Mouse (Mus musculus) midbrain, embryonic 11.5 days (tissue): Measurements from ENCODE around the gene Bub3. TPM values are rescaled to one million over a fixed set of nuclear protein-coding genes. Genes with fewer than 3 reads are reported as not detected.

Experiments
- ATAC-seq: fragments of 200-750 bp; cut with Nextera tagmentation; 2 replicates; pipeline ENCODE4 v1.8.0; 2017; ENCODE audit warnings: moderate TSS enrichment, moderate library complexity; ENCODE audit not compliant: low FRiP score
- DNase-seq: peaks from one replicate; pipeline ENCODE4 v3.0.0; 2015; ENCODE audit warnings: low spot score; ENCODE audit errors: missing footprints
- H3K27ac ChIP-seq: fragments of 300-500 bp; sonication (generic); 2 replicates; pipeline ENCODE4 v1.5.1; 2014; ENCODE audit warnings: low read depth, low read length
- H3K27me3 ChIP-seq: fragments of 300-500 bp; sonication (generic); 2 replicates; pipeline ENCODE4 v1.6.1; 2014; ENCODE audit warnings: mild to moderate bottlenecking, low read length, moderate library complexity, mixed read lengths; ENCODE audit not compliant: control insufficient read depth, insufficient read depth
- H3K36me3 ChIP-seq: fragments of 300-500 bp; sonication (generic); 2 replicates; pipeline ENCODE4 v1.6.1; 2014; ENCODE audit warnings: mild to moderate bottlenecking, low read length, moderate library complexity, mixed read lengths; ENCODE audit not compliant: control insufficient read depth, insufficient read depth
- H3K4me1 ChIP-seq: fragments of 300-500 bp; sonication (generic); 2 replicates; pipeline ENCODE4 v1.6.1; 2014; ENCODE audit warnings: low read length; ENCODE audit not compliant: control insufficient read depth, insufficient read depth
- H3K4me2 ChIP-seq: fragments of 300-500 bp; sonication (generic); 2 replicates; pipeline ENCODE4 v1.6.1; 2014; ENCODE audit warnings: mild to moderate bottlenecking, moderate library complexity
- H3K4me3 ChIP-seq: fragments of 300-500 bp; sonication (generic); 2 replicates; pipeline ENCODE4 v1.5.1; 2014; ENCODE audit warnings: low read depth, low read length
- H3K9ac ChIP-seq: fragments of 300-500 bp; sonication (generic); 2 replicates; pipeline ENCODE4 v1.6.1; 2014; ENCODE audit warnings: low read length
- H3K9me3 ChIP-seq: fragments of 300-500 bp; sonication (generic); 2 replicates; pipeline ENCODE4 v1.6.1; 2016; ENCODE audit warnings: low read length; ENCODE audit not compliant: control insufficient read depth
- WGBS: fragments of 180-500 bp; shearing (Covaris S2); extraction: QIAGEN DNeasy Blood & Tissue Kit; methylation state at CpG from one replicate; pipeline ENCODE4 v1.1.7; 2014; 5-methylcytosine and 5-hydroxymethylcytosine counted together
- polyA plus RNA-seq: library from polyadenylated mRNA; unstranded; fragments of >200 nt; fragmentation: Nextera tagmentation; extraction: Ambion mirVana; gene quantifications from 2 replicates; pipeline ENCODE4 v1.2.1, GENCODE M21; 2014

Bub3 gene
- polyA plus RNA-seq, 1 experiment from 2014 or later, result 275 TPM

GRCm38 (mm10) chr7:131585551-131585950 lies 25.5 kb downstream of the Bub3 start:
- WGBS, result 87% methylated on average over 5 of the region's 5 CpGs
- Histone ChIP-seq H3K27me3 (no peaks in the 10 kb centered on the region), H3K4me3 (no peak overlapping the region), H3K9me3 (no peaks in the 10 kb centered on the region), H3K36me3 (no peaks in the 10 kb centered on the region), H3K4me1 (no peaks in the 10 kb centered on the region), H3K4me2 (no peak overlapping the region), H3K9ac (no peak overlapping the region), H3K27ac (no peak overlapping the region)
- DNase-seq, result no peak
- no peak for ATAC-seq

GRCm38 (mm10) chr7:131597779-131598482 lies 37.9 kb downstream of the Bub3 start:
- ATAC-seq, result peak; percentile 96

DNA sequence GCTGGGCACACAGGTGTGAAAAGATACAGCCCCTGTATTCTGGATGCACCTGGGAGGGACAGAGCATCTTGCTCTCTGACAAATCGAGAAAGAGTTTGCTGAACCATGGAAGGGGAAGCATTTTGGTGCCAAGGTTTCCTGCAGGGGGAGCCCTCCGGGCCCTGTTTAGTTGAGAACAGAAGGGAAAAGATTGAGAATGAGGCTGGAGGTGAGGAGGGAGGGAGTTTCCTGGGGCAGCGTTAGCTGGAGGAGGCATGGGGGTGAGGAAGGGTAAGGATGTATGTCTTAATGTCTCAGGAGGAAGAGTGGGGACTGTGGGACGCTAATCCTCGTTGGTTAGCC lies 38.4 kb downstream of the Bub3 start:
- Histone ChIP-seq H3K36me3 (no peaks in the 10 kb centered on the region), H3K9ac (peak overlapping the region; percentile 58), H3K4me1 (peaks cover 15% of the 10 kb centered on the region), H3K9me3 (no peaks in the 10 kb centered on the region), H3K4me2 (peak overlapping the region; percentile 25), H3K4me3 (no peak overlapping the region), H3K27ac (no peak overlapping the region), H3K27me3 (peaks cover 45% of the 10 kb centered on the region)
- ATAC-seq (no peak), DNase-seq (no peak)
- 0% methylated on average over 5 of the region's 5 CpGs for WGBS

More at GRCm38 (mm10) chr7:131597779-131598482, 37.9 kb downstream of the Bub3 start:
- peak overlapping the region; percentile 25 for H3K4me2 ChIP-seq
- WGBS, result 5% methylated on average over 12 of the region's 12 CpGs
- H3K4me1 ChIP-seq, result peaks cover 12% of the 10 kb centered on the region
- peaks cover 45% of the 10 kb centered on the region for H3K27me3 ChIP-seq
- DNase-seq, result peak; percentile 96
- no peaks in the 10 kb centered on the region for H3K9me3 ChIP-seq
- H3K27ac ChIP-seq, result no peak overlapping the region
- peak overlapping the region; percentile 58 for H3K9ac ChIP-seq
- no peak overlapping the region for H3K4me3 ChIP-seq
- H3K36me3 ChIP-seq, result no peaks in the 10 kb centered on the region

DNA sequence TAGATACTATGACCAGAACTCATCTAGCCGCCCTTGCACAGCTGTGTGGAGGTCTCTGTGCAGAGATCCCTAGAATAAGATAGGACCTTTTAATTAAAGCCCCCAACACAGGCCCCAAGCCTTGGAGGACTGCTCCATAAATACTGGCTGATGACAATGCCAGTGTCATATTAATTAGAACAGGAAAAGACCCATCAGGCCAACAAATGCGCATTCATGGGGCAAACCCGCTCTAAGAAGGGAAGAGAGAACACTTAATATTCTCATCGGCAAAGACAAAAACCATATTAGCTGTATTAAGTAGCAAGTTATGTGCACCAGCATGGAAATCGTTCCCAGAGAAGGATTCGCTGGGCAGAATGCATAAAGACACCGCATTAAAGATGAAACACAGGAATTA lies 42.1 kb downstream of the Bub3 start:
- Histone ChIP-seq H3K27me3 (peaks cover 34% of the 10 kb centered on the region), H3K36me3 (no peaks in the 10 kb centered on the region), H3K4me2 (no peak overlapping the region), H3K4me1 (peaks cover 15% of the 10 kb centered on the region), H3K27ac (no peak overlapping the region), H3K9ac (no peak overlapping the region), H3K4me3 (no peak overlapping the region), H3K9me3 (no peaks in the 10 kb centered on the region)
- ATAC-seq (no peak), DNase-seq (peak; percentile 84)
- 86% methylated on average over 7 of the region's 7 CpGs for WGBS

GRCm38 (mm10) chr7:131603186-131603585 lies 43.2 kb downstream of the Bub3 start:
- Histone ChIP-seq H3K9me3 (no peaks in the 10 kb centered on the region), H3K9ac (no peak overlapping the region), H3K4me3 (no peak overlapping the region), H3K4me2 (no peak overlapping the region), H3K36me3 (no peaks in the 10 kb centered on the region), H3K27ac (no peak overlapping the region), H3K27me3 (peaks cover 29% of the 10 kb centered on the region), H3K4me1 (peaks cover 9% of the 10 kb centered on the region)
- DNase-seq (peak; percentile 76), ATAC-seq (no peak)
- WGBS, result 16% methylated on average over 3 of the region's 11 CpGs

DNA sequence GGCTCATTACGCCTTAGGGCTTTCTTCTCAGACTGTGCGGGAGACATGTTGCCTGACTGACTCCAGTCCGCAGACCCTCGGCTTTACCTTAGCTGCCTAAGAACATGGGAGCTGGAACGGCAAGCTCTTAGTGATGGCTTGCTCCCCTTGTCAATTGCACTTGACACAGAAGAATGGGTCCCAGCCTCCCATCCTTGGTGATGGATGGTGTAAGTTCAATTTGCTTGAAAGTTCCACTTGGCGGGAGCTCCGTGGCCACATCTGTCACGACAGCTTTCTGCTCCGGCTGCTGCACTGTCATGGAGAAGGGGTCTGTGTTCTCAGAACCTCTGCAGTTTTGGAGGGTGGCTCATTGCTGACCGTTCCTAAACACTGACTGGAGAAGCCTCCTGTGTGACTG lies 44.9 kb downstream of the Bub3 start:
- WGBS, result 94% methylated on average over 10 of the region's 10 CpGs
- Histone ChIP-seq H3K4me1 (0 out of 2 replicates have a peak, but pooled peaks cover 3% of the 10 kb centered on the region), H3K27ac (no peak overlapping the region), H3K4me2 (no peak overlapping the region), H3K9ac (no peak overlapping the region), H3K9me3 (no peaks in the 10 kb centered on the region), H3K36me3 (no peaks in the 10 kb centered on the region), H3K27me3 (peaks cover 17% of the 10 kb centered on the region), H3K4me3 (no peak overlapping the region)
- ATAC-seq (no peak), DNase-seq (peak; percentile 56)

- H3K36me3 ChIP-seq, result no peaks in the 10 kb centered on the region
- H3K4me2 ChIP-seq, result no peak overlapping the region
- DNase-seq (peak; percentile 54), ATAC-seq (no peak)
- H3K4me1 ChIP-seq, result 0 out of 2 replicates have a peak, but pooled peaks cover 3% of the 10 kb centered on the region
- peaks cover 11% of the 10 kb centered on the region for H3K27me3 ChIP-seq
- 67% methylated on average over 4 of the region's 4 CpGs for WGBS
- no peak overlapping the region for H3K27ac ChIP-seq
- no peaks in the 10 kb centered on the region for H3K9me3 ChIP-seq
- no peak overlapping the region for H3K4me3 ChIP-seq
- no peak overlapping the region for H3K9ac ChIP-seq
Observed at GRCm38 (mm10) chr7:131605481-131605880, 45.5 kb downstream of the Bub3 start.

DNA sequence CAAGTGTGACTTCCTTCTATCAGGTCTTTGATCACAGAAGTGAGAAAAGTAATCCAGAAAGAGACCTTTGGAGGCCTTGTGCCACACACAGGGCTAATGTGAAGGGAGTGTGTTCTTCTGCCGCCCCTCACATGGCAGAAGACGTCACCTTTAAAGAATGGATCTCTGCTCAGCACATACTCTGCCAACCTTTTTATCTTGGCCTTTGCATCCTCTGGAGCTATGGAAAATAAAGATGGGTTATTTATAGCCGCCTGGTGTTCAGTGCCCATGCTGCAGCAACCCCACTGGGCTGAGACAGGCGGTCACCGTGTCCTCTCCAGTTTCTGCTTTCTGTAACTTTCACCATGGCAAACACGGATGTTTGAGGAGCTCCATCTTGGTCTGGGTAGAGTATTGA lies 48.0 kb downstream of the Bub3 start:
- Histone ChIP-seq H3K27ac (no peak overlapping the region), H3K27me3 (no peaks in the 10 kb centered on the region), H3K9me3 (no peaks in the 10 kb centered on the region), H3K4me1 (0 out of 2 replicates have a peak, but pooled peaks cover 2% of the 10 kb centered on the region), H3K9ac (no peak overlapping the region), H3K36me3 (no peaks in the 10 kb centered on the region), H3K4me2 (no peak overlapping the region), H3K4me3 (no peak overlapping the region)
- DNase-seq, result no peak
- 86% methylated on average over 6 of the region's 6 CpGs for WGBS
- no peak for ATAC-seq

- H3K36me3 ChIP-seq, result no peaks in the 10 kb centered on the region
- H3K4me2 ChIP-seq, result no peak overlapping the region
- 45% methylated on average over 7 of the region's 7 CpGs for WGBS
- ATAC-seq, result no peak
- no peak overlapping the region for H3K27ac ChIP-seq
- H3K4me3 ChIP-seq, result no peak overlapping the region
- H3K4me1 ChIP-seq, result no peaks in the 10 kb centered on the region
- no peaks in the 10 kb centered on the region for H3K27me3 ChIP-seq
- H3K9me3 ChIP-seq, result no peaks in the 10 kb centered on the region
- no peak overlapping the region for H3K9ac ChIP-seq
- DNase-seq, result no peak
Observed at GRCm38 (mm10) chr7:131609677-131610076, 49.7 kb downstream of the Bub3 start.
